Mouse (Mus musculus): Measurements from ENCODE around the gene Cldnd1. TPM values are rescaled to one million over a fixed set of nuclear protein-coding genes. Genes with fewer than 3 reads are reported as not detected.
A peak's percentile ranks its signal among the peaks of the same experiment; 100 is the strongest.

Gene Cldnd1
- total RNA-seq (2015; ENCODE audit: low replicate concordance) (8.6 and 11.9 TPM in 2 replicates), total RNA-seq (2017; ENCODE audit: low replicate concordance) (6.2 and 10.3 TPM in 2 replicates)

DNA sequence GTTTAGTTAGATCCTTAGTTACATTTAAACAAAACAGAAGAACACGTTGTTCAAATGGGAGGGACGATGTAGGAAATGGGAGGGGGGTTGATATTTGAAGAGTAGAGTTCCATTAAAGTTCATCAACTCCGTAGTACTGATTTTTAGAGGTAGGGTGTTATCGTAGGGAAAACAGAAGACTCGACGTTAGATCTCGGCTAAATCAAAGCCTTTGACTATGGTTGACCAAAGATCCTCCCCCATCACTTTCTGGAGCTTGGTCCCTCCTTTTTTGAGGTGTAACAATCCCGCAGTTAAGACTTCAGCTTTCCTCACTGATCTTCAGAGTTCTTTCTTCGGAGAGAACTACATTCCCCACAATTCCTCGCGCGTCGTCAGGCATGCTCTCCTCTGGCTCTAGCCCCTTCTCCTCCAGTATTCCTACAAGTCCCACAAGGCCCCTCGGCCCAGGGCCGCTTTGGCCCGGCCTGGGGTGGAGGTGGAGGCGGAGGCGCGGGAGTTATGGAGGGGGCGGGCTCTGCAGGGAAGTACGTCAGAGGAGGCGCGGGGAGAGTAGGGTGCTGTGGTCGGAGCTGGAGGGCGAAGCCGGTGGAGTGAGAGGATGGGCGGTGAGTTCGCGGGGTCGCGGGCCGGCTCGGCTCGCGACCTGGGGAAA, at the start of gene Cldnd1:
TSS of gene Cldnd1 (plus strand) at position 434 of the 655 bp plus-strand sequence.
- ATAC-seq (replicated peaks; ENCODE audit: low FRiP score, poor library complexity, severe bottlenecking) = peak; percentile 99

DNA sequence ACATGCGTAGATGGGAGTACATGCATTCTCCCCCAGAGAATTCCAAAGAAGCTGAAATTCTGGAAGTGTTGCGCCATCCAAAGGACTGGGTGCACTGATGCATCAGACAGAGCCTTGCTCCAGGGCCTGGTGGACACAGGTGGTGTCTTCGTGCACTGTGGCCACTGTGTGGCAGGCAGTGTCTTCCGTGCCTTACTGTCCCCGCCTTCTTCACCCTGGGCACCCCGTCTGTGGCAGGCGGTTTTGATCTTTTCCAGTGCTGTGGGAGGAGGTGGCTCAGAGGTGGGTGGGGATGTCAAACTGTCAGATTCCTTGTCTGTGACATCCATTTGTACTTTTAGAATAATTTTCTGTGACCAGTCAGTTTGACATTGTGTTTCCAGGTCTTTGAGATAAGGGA, 49.0 kb upstream of the Cldnd1 start:
- ATAC-seq (replicated peaks; ENCODE audit: low FRiP score, poor library complexity, severe bottlenecking) = no peak; the same call in 1 of the 2 replicates

DNA sequence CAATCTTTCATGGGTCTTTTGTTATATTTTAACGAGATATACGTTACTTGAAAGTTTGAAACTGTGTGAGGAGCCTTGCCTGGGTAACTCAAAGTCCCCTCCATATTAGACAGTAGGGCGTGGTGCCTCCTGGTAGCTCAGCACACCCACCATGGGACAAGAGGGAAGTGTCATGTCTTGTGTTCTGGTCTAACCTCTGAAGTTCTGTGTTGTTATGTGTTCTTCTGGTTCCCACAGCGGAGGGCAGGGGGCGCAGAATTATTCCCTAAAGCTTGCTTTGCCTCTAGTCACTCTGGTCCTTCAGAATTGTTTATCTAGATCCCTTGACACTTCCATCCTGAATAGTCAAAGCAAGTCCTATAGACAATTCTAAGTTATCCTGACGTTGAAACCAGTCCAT, 45.7 kb upstream of the Cldnd1 start:
- ATAC-seq (replicated peaks; ENCODE audit: low FRiP score, poor library complexity, severe bottlenecking) = no peak

DNA sequence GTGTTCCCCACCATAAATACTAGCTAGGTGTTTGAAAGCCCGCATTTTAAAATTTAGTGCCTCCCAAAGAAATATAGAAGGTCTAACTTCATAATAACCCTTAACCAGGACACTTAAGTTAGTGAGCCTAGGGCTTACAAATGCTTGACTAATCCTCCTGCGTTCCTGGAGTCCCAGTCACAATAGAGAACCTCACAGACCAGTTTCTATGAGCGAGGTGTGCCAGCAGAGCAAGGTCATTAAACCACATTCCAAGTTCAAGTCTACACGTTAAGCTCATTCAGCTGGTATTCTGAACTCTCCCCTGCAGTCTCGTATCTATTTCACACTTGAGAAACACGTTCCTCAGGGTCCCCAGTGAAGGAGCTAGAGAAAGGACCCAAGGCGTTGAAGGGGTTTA, 44.8 kb upstream of the Cldnd1 start:
- ATAC-seq (replicated peaks; ENCODE audit: low FRiP score, poor library complexity, severe bottlenecking) = no peak

DNA sequence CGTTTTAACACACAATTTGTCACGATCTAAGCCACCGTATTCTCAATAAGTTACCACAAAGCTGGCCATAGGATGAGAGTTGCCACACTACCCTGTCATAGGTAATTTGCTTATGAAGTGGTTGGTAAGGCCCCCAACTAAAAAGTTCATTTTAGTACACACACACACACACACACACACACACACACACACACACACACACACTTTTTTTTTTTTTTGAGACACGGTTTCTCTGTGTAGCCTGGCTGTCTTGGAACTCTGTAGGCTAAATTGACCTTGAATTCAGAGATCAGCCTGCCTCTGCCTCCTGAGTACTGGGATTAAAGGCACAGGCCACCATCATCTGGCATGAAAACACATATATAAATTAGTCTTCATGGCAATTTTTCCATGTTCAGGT, 43.8 kb upstream of the Cldnd1 start:
- ATAC-seq (replicated peaks; ENCODE audit: low FRiP score, poor library complexity, severe bottlenecking) = no peak

DNA sequence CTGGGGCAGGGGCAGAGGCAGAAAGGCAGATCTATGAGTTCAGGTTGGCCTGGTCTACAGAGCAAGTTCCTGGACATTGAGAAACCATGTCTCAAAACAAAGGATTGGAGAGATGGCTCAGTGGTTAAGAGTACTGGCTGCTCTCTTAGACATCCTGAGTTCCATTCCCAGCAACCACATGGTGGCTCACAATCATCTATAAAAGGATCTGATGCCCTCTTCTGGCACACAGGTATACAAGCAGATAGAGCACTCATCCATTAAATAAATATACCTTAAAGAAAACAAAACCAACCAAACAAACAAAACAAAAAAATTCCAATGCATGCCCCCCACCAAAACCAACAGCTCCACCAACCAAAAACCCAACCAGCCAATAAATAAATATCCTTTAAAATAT, 43.2 kb upstream of the Cldnd1 start:
- no peak for ATAC-seq (replicated peaks; ENCODE audit: low FRiP score, poor library complexity, severe bottlenecking)

DNA sequence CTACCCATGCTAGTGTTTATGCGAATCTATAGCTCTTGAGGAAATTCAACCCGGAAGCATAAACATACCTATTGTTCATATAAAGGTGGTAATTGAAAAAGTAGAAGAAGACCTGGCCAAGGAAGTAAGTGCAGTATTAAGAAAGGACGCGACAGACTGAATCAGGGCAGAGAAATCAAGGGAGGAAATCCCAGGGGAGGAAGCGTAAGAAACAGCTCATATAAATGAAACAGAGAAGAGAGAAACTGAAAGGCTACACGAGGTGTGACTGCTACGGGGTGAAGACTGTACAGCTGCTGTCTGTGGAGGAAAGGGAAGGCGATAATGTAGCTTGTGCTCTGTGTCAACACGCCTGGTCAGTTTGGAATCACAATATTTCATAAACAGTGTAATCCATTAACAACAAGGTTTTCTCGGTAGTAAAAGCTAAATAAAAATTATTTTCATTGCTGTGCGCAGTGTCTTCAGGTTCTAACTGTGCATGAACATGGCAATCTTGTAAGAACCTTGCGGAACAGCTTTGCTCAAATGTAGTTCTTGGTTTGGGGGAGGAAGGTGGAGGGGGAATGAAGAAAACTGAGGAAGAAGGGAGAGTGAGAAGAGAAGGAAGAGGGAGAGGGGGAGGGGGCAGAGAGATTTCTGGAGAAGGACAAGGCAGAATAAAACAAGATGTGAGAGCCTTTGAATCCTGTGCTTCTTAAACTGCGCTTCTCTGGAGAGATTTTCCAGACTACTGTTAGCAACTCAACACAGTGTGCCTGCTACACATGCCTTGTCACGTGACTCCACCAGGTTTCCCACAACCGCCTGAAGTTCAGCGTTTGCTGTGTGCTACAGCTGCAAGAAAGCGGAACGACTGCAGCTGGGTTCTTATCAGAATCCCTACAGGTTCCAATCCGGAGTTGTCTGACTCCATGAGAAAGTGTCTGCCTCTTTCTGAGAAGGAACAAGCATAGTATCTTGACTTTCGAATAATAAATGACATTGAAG, 41.9 kb upstream of the Cldnd1 start:
- ATAC-seq (replicated peaks; ENCODE audit: low FRiP score, poor library complexity, severe bottlenecking) = peak; percentile 63; the same call in 1 of the 2 replicates

DNA sequence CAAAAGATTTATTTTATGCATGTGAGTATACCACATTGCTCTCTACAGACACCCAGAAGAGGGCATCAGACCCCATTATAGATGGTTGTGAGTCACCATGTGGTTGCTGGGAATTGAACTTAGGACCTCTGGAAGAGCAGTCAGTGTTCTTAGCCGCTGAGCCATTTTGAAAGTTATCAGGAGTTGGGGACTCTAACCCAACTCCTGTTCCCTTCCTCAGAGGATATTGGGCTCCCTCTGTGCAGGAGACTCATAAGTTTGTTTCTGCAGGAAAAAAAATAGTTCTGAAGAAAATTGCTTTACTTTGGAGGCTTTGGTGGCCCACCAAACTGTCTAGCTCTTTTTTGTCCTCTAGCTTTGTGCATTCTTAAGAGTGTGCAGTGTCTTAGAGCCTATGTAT, 39.2 kb upstream of the Cldnd1 start:
- ATAC-seq (replicated peaks; ENCODE audit: low FRiP score, poor library complexity, severe bottlenecking) = no peak

DNA sequence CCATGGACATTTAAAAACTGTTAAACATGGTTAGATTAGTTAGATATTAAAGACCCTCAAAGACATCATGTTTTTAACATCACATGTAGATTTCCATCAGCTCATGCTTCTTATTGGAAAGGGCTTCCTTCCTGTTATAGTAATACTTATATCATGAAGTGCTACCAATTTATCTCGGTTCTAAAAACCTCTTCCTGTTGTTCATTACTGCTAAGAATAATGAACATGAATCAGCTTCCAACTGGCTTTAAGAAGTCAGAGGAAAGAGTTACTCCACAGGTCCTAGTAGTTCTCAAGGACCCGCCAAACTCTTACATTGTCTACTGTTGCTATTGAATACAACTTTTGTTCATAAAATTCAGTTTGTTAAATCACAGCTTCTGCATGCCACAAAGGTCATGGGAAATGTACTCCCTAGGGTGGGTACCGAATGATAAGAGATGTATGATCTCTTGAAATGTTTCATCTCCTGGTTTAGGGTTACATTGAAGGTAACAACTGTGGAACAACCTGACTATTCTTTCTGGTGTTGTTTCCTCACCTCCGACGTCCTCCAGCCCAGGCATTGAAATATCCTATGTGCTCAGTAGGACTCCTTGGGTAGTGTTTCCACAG, 38.0 kb upstream of the Cldnd1 start:
- no peak for ATAC-seq (replicated peaks; ENCODE audit: low FRiP score, poor library complexity, severe bottlenecking)

DNA sequence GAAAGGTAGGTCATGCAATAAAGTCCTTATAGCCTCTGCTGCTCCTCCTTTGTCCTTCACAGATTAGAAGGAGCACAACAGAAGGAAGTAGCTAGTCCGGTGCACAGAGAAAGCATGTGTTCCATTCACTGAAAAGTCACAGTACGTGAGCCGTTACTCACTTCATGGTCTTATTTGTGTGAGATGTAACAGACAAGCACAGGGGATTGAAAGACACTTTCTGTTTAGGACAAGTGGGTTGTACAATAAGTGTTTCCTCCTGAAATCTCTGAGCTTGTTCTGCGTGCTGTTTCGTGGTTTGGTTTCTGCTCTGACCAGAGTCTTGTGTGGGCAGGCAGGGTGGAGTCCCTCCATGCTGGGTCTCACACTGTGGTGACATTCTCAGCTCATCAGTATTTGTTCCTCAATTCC, 37.4 kb upstream of the Cldnd1 start:
- ATAC-seq (replicated peaks; ENCODE audit: low FRiP score, poor library complexity, severe bottlenecking) = no peak

DNA sequence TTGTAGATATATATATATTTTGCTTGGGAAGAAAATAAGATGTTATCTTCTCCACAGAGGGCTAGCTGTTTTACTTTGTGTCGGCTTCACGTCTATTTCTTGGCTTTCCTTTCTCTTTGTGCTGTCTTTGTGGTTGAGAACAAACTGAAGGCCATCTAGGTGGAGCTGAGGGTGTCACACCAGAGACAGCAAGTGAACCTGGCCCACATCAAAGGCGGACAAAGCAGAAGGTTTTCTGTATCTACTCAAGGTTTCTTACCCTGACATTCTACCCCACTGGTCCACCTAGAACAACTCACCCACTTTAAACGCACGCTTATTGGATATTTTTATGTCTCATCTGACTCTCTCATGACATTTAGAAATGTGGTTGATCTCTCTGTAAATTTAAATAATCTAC, 33.6 kb upstream of the Cldnd1 start:
- no peak for ATAC-seq (replicated peaks; ENCODE audit: low FRiP score, poor library complexity, severe bottlenecking)

DNA sequence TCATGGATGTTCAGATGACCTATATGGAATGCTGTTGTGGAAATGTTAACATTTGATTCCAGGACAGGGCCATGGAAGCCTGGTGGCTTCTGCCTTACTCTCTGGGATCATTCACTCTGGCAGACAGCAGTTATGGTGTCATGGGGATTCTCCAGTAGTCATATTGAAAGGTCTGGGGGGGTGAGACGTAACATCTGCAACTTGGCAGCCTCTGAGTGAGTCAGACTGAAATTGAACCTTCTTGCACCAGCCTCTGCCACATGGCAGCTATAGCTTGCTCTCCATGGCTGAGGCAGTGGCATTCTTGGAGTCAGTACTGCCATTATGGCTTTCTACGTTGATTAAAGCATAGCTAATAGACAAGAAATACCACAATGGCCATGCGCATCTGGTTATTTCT, 30.9 kb upstream of the Cldnd1 start:
- ATAC-seq (replicated peaks; ENCODE audit: low FRiP score, poor library complexity, severe bottlenecking) = no peak

DNA sequence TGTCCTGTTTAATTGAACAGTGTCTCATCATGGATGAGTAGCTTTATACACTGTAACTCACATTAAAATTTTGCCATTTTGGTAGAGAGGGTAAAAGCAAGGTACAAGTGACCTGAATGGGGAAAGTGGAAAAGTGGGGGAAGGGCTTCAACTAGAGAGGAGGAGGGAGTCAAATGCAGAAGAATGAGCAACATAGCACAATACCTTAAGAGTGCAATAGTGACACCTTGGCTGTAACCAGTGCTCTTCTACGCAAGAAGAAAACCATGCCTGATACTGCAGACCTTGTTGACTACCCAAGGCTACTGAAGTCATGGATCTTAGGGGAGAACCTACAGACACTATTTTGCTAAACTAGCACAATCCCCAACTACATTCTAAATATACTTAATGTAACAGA, 30.4 kb upstream of the Cldnd1 start:
- ATAC-seq (replicated peaks; ENCODE audit: low FRiP score, poor library complexity, severe bottlenecking) = peak; percentile 25; the same call in 1 of the 2 replicates

DNA sequence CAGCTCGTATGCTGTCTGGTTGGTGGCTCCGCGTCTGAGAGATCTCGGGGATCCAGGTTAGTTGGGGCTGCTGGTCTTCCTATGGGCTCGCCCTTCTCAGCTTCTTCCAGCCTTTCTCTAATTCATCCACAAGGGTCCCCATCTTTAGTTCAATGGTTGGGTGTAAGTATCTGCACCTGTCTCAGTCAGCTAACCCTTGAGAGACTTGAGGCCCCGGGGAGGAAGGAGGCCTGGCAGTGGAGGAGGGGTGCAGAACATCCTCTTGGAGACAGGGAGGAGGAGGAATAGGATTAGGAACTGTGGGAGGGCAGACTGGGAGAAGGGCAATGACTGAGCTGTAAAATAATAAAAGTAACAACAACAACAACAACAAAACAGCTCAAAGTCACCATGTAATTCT, 27.5 kb upstream of the Cldnd1 start:
- ATAC-seq (replicated peaks; ENCODE audit: low FRiP score, poor library complexity, severe bottlenecking) = no peak

DNA sequence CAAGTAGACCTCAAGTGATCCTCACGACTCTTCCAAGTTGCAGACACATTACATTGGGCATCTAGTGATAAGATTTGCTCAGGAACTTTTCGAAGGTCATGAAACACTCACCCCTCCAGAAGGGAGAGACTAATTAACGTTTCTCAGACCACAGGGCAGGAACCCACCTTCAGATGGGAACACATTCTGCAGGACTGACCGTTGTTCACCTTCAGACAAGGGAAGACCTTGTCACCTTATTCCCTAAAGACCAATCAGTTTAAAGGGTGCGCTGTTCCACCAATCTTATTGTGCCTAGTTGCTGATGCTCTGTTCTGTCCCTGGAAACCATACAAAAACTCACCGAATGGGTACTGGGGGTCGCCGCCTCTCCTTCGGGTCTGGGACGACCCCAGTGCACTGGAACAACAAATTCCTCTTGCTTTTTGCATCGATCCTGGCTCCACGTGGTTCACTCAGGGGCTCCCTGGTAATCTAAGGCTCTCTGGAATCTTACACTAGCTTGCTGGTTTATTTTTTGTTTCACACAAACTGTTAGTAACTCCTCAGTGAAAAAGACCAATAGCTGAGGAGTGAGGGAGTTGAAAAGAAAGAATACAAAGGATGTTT, 26.8 kb upstream of the Cldnd1 start:
- ATAC-seq (replicated peaks; ENCODE audit: low FRiP score, poor library complexity, severe bottlenecking) = no peak

DNA sequence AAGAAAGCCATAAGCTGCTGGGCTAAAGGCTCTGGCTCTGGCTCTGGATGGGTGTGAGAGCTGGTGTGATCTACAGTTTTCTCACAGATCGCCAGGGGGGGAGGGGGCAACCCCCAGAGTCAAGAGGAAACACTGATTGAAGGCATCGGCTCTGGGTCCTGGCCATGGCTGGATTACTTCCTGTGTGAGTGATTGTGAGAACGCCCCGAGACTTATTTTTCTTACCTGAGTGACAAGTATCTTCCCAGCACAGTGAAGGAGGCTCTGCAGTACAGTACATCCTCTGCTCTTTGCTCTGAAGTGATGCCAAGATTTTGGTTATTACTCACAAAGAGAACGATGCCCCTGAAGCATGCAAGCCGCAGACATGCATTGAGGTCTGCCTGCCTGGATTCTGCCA, 25.9 kb upstream of the Cldnd1 start:
- no peak for ATAC-seq (replicated peaks; ENCODE audit: low FRiP score, poor library complexity, severe bottlenecking)

DNA sequence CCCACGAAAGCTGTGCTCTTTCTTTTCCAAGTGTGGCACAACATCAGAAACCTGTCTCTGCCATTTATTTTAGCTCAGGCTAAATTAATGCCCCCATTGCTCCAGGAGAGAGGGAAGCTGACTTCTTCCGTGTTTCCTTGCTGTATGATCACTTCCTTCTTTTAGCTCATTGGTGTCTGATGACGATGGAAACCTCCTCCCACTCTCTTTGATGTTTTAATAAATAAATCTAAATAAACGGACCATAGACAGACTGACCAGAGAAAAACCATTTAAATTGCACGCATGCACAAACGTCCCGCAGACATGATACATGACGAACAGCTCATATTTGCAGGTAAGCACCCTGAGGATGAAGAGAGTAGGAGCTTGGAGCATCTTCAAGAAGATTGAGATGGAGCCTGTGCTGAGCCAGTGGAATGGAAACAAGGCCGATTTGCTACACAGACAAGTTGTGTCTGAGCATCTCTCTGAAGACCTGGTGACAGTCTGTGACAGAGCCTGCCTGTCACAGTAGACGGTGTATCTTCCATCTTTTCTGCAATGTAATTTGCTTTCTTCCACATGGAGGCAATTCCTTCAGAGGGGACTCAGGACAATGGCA, 25.3 kb upstream of the Cldnd1 start:
- ATAC-seq (replicated peaks; ENCODE audit: low FRiP score, poor library complexity, severe bottlenecking) = no peak

DNA sequence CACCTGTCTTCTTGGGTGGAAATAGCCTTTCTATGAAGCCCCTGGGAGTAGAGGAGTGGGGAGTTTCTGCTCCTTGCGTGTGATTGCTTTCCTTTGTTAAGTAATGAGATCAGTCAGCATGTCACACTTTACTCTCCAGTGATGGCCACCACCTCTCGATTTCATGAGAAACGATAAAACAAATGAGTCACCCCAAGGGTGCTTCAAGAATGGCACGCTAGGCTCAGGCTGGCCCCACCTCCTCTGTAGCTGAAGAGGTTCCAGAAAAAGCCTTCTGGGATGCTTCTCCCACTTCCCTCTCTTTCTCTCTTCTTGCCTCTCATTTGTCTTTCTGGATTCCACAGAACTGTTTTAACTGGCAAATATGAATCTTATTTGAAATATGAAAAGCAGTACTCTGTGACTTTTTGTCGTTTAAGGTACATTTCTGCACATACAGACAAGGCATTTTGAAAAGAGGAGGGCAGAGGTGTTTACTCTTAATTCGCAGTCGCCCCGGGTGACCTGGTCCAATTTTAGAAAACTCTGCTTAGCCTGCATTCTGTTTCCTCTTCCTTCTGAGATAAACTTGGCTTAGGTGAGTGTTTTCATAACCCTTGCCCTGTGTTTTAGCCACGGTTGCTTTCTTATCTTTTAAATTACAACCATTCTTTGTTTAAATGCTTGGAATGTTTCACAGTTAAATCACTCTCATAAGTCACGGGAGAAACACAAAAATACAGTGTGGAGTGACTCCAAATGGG, 24.2 kb upstream of the Cldnd1 start:
- no peak for ATAC-seq (replicated peaks; ENCODE audit: low FRiP score, poor library complexity, severe bottlenecking)

DNA sequence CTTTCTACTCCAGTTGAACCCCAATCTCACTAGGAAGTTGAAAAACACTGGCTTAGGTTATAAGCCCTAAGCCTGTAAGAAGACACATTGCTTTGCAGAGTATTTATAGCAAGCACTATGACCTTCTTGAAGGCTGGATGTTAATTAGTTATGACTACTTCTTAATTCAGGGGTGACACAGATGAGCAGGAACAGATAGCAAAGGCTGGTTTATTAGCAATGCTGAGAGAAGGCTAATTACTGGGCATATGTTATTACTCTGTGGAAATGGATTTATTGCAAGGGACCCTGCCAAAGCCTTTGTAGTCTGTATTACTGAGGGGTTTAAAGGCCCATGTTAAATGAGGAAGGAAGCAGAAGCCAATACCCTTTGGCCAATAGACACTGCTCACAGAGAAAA, 22.7 kb upstream of the Cldnd1 start:
- no peak for ATAC-seq (replicated peaks; ENCODE audit: low FRiP score, poor library complexity, severe bottlenecking)
